Comparison of ENCODE assay signal across 18 mouse cellular contexts in the genomic region with DNA sequence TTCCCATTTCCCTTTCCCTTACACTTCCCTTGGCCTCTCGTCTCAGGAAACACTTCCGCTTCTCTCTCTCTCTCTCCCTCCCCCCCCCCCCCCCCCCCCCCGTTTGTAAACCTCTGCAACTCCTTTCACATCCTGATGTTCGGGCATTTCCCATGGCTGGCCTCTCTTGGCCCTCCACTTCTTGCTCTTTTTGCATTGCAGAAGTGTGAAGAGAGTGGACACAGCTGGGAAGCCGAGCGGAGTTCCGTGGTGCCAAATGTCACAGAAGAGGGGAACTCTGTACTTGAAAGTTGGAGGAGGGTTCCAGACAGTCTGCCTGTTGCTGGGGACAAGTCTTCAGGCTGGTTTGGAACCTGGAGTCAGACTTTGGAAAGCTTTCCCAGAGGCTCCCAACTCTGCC.
A peak's percentile ranks its signal among the peaks of the same experiment; 100 is the strongest.
DNase-seq lines count a peak whose midpoint lies in the region; ATAC-seq and TF ChIP-seq lines count a peak whose summit lies in the region.
"Had no signal": no experiment of that assay in that cellular context is flagged by ENCODE, and none has a peak within 500 bp of the region (broad histone marks: within the 10 kb centered on the region; RNA-seq: fewer than 3 reads in every experiment).

No protein-coding gene starts in this region.

- 55% methylated on average over 7 of the region's 7 CpGs for WGBS in heart, embryonic 13.5 days
- 48% methylated on average over 6 of the region's 7 CpGs for WGBS in heart, adult 2 months
- WGBS in lung, adult 2 months, result 24% methylated on average over 7 of the region's 7 CpGs
- WGBS in lung, postnatal 0 days, result 28% methylated on average over 6 of the region's 7 CpGs
- WGBS in midbrain, embryonic 14.5 days, result 86% methylated on average over 5 of the region's 7 CpGs

- no peaks in the 10 kb centered on the region for H3K36me3 ChIP-seq in heart, embryonic 13.5 days
- H3K36me3 ChIP-seq in heart, adult 2 months (ENCODE audit: control insufficient read depth, insufficient read depth, low read length), result no peaks in the 10 kb centered on the region
- no peaks in the 10 kb centered on the region for H3K36me3 ChIP-seq in lung, postnatal 0 days (ENCODE audit: insufficient read depth, low read length)
- no peaks in the 10 kb centered on the region for H3K36me3 ChIP-seq in midbrain, embryonic 14.5 days (ENCODE audit: control insufficient read depth, insufficient read depth, low read length)
- H3K36me3 ChIP-seq: embryonic facial prominence, embryonic 12.5 days; limb, embryonic 10.5 days; liver, embryonic 13.5 days; neural tube, embryonic 12.5 days had no signal

- no peak for TF ChIP-seq EP300 in heart, adult 2 months (IDR thresholded peaks at IDR 0.05; ENCODE audit: insufficient read depth, low read depth, low read length)
- peak; percentile 50; the same call in 1 of the 2 replicates for TF ChIP-seq EP300 in lung, postnatal 0 days (IDR thresholded peaks at IDR 0.05)

- DNase-seq in heart, adult 2 months, result no peak
- DNase-seq in lung, adult 18-20 months, result peak; percentile 17 to 43
- DNase-seq in lung, adult 2 months, result no peak
- DNase-seq in lung, postnatal 0 days (ENCODE audit: low spot score), result peak; percentile 79
- DNase-seq in layer of hippocampus, adult 18-20 months (ENCODE audit: low spot score in 2 of 2), result no peak
- no peak for DNase-seq in ovary, postnatal 36 days (ENCODE audit: low spot score)
- no peak for DNase-seq in midbrain, embryonic 14.5 days
- DNase-seq: adrenal gland, postnatal 36 days; cerebellum, adult 2 months; gastrocnemius, adult 2 months; liver, embryonic 13.5 days; right cerebral cortex, postnatal 14 days had no signal

- peaks cover 51% of the 10 kb centered on the region for H3K4me1 ChIP-seq in heart, embryonic 13.5 days
- H3K4me1 ChIP-seq in heart, adult 2 months (ENCODE audit: control insufficient read depth, insufficient read depth, low read length), result no peaks in the 10 kb centered on the region
- no peaks in the 10 kb centered on the region for H3K4me1 ChIP-seq in lung, adult 2 months (ENCODE audit: control insufficient read depth, insufficient read depth, low read length)
- no peaks in the 10 kb centered on the region; the same call in 1 of the 2 replicates for H3K4me1 ChIP-seq in lung, postnatal 0 days (ENCODE audit: insufficient read depth, low read depth, low read length)
- H3K4me1 ChIP-seq in midbrain, embryonic 14.5 days (ENCODE audit: control insufficient read depth, insufficient read depth, low read length), result peaks cover 21% of the 10 kb centered on the region

- no peak overlapping the region for H3K4me3 ChIP-seq in heart, embryonic 13.5 days
- H3K4me3 ChIP-seq in heart, adult 2 months, result no peak overlapping the region
- H3K4me3 ChIP-seq in lung, adult 2 months (replicated peaks; ENCODE audit: extremely low read depth, low read depth, low read length), result no peak overlapping the region
- no peak overlapping the region for H3K4me3 ChIP-seq in lung, postnatal 0 days (ENCODE audit: low read depth, low read length)
- no peak overlapping the region for H3K4me3 ChIP-seq in midbrain, embryonic 14.5 days (replicated peaks; ENCODE audit: low read depth, low read length)
- H3K4me3 ChIP-seq: embryonic facial prominence, embryonic 12.5 days; gastrocnemius, adult 2 months; left cerebral cortex, adult 2 months; limb, embryonic 10.5 days; liver, embryonic 13.5 days; megakaryocyte, embryonic 14.5 days; neural tube, embryonic 12.5 days had no signal

- intact Hi-C loops in heart, adult 2 months (cut with DNase I), result no loop called here

- no peak overlapping the region for H3K4me2 ChIP-seq in heart, embryonic 13.5 days
- no peak overlapping the region for H3K4me2 ChIP-seq in lung, postnatal 0 days (replicated peaks; ENCODE audit: low read depth, low read length)
- H3K4me2 ChIP-seq in midbrain, embryonic 14.5 days (ENCODE audit: low read length), result no peak overlapping the region
- H3K4me2 ChIP-seq: embryonic facial prominence, embryonic 12.5 days; liver, embryonic 13.5 days; neural tube, embryonic 12.5 days had no signal

- ATAC-seq in heart, embryonic 13.5 days (ENCODE audit: extremely low read depth, insufficient number of reproducible peaks, low FRiP score, low TSS enrichment), result no peak
- peak; percentile 84 for ATAC-seq in lung, postnatal 0 days
- ATAC-seq in midbrain, embryonic 14.5 days (ENCODE audit: low FRiP score, low TSS enrichment), result no peak

- no peak for TF ChIP-seq CTCF in heart, adult 2 months (IDR thresholded peaks at IDR 0.05)
- TF ChIP-seq CTCF in lung, adult 2 months (IDR thresholded peaks at IDR 0.05; ENCODE audit: insufficient read depth, low read length), result no peak
- no peak for TF ChIP-seq CTCF in lung, postnatal 0 days (IDR thresholded peaks at IDR 0.05)

- H3K9ac ChIP-seq in heart, embryonic 13.5 days, result no peak overlapping the region
- H3K9ac ChIP-seq in heart, adult 2 months (ENCODE audit: low read depth, low read length), result no peak overlapping the region
- H3K9ac ChIP-seq in lung, postnatal 0 days (replicated peaks; ENCODE audit: low read depth), result no peak overlapping the region
- no peak overlapping the region for H3K9ac ChIP-seq in midbrain, embryonic 14.5 days (replicated peaks; ENCODE audit: low read length)
- H3K9ac ChIP-seq: embryonic facial prominence, embryonic 12.5 days; liver, embryonic 13.5 days; neural tube, embryonic 12.5 days had no signal

- H3K9me3 ChIP-seq in heart, embryonic 13.5 days, result no peaks in the 10 kb centered on the region
- H3K9me3 ChIP-seq in lung, postnatal 0 days (ENCODE audit: low read length), result no peaks in the 10 kb centered on the region
- H3K9me3 ChIP-seq in midbrain, embryonic 14.5 days (ENCODE audit: control insufficient read depth, low read length), result no peaks in the 10 kb centered on the region
- H3K9me3 ChIP-seq: embryonic facial prominence, embryonic 12.5 days; limb, embryonic 10.5 days; liver, embryonic 13.5 days; megakaryocyte, embryonic 14.5 days; neural tube, embryonic 12.5 days had no signal

- H3K27me3 ChIP-seq in heart, embryonic 13.5 days (replicated peaks), result no peaks in the 10 kb centered on the region
- no peaks in the 10 kb centered on the region for H3K27me3 ChIP-seq in heart, adult 2 months (ENCODE audit: control insufficient read depth, insufficient read depth, low read length)
- H3K27me3 ChIP-seq in lung, postnatal 0 days (replicated peaks; ENCODE audit: insufficient read depth, low read length), result no peaks in the 10 kb centered on the region
- no peaks in the 10 kb centered on the region for H3K27me3 ChIP-seq in midbrain, embryonic 14.5 days (ENCODE audit: control insufficient read depth, insufficient read depth, low read length)
- H3K27me3 ChIP-seq: embryonic facial prominence, embryonic 12.5 days; liver, embryonic 13.5 days; megakaryocyte, embryonic 14.5 days; neural tube, embryonic 12.5 days had no signal

- H3K27ac ChIP-seq in heart, embryonic 13.5 days (replicated peaks), result 0 out of 2 replicates have a peak overlapping the region, but pooled peaks have one; percentile 32
- H3K27ac ChIP-seq in heart, adult 2 months, result no peak overlapping the region
- 0 out of 2 replicates have a peak overlapping the region, but pooled peaks have one; percentile 9 for H3K27ac ChIP-seq in lung, postnatal 0 days (ENCODE audit: low read length)
- H3K27ac ChIP-seq in midbrain, embryonic 14.5 days (replicated peaks; ENCODE audit: low read depth, low read length), result no peak overlapping the region
- H3K27ac ChIP-seq: embryonic facial prominence, embryonic 12.5 days; gastrocnemius, adult 2 months; left cerebral cortex, adult 2 months; liver, embryonic 13.5 days; neural tube, embryonic 12.5 days had no signal

- no peaks in the 10 kb centered on the region for H3K79me2 ChIP-seq in heart, adult 2 months (replicated peaks; ENCODE audit: control insufficient read depth, insufficient read depth, low read length)

- TF ChIP-seq POLR2A in heart, adult 2 months (IDR thresholded peaks at IDR 0.05; ENCODE audit: insufficient read depth, low read depth, low read length), result no peak
- no peak for TF ChIP-seq POLR2A in lung, adult 2 months (IDR thresholded peaks at IDR 0.05; ENCODE audit: borderline replicate concordance, extremely low read depth, low read depth, low read length)

Comparison
In these comparisons a context has a peak if more than half of its experiments do, and no peak if none do; other contexts are left out.
1. H3K27ac ChIP-seq: peak in heart, embryonic 13.5 days (single experiment) and lung, postnatal 0 days (single experiment); none in heart, adult 2 months (single experiment) and midbrain, embryonic 14.5 days (single experiment).
2. DNase-seq: peak in lung, adult 18-20 months (2 of 2) and lung, postnatal 0 days (single experiment); none in heart, adult 2 months (0 of 2), lung, adult 2 months (single experiment), layer of hippocampus, adult 18-20 months (0 of 2), ovary, postnatal 36 days (single experiment) and midbrain, embryonic 14.5 days (single experiment).